Mouse (Mus musculus): Measurements from ENCODE around the gene Cobl. TPM values are rescaled to one million over a fixed set of nuclear protein-coding genes. Genes with fewer than 3 reads are reported as not detected.

Cobl gene
- polyA plus RNA-seq, 1 experiment from 2014 or later, result 40.0 TPM

- H3K27ac ChIP-seq (replicated peaks), result no peak overlapping the region
- no peaks in the 10 kb centered on the region for H3K27me3 ChIP-seq (replicated peaks)
- H3K4me2 ChIP-seq, result no peak overlapping the region
- no peak overlapping the region for H3K9ac ChIP-seq
- peaks cover 3% of the 10 kb centered on the region; the same call in 1 of the 2 replicates for H3K4me1 ChIP-seq
- no peak overlapping the region for H3K4me3 ChIP-seq
- no peak for ATAC-seq (ENCODE audit: extremely low read depth, insufficient number of reproducible peaks, low FRiP score, low TSS enrichment)
- H3K36me3 ChIP-seq, result no peaks in the 10 kb centered on the region
- WGBS, result 76% methylated on average over 3 of the region's 3 CpGs
- no peaks in the 10 kb centered on the region for H3K9me3 ChIP-seq
These were observed 88.1 kb downstream of the Cobl start for GRCm38 (mm10) chr11:12376628-12377027.

GRCm38 (mm10) chr11:12373106-12374098 lies 91.4 kb downstream of the Cobl start:
- Histone ChIP-seq H3K36me3 (no peaks in the 10 kb centered on the region), H3K4me1 (peaks cover 3% of the 10 kb centered on the region; the same call in 1 of the 2 replicates), H3K4me3 (no peak overlapping the region), H3K9me3 (no peaks in the 10 kb centered on the region), H3K4me2 (no peak overlapping the region), H3K9ac (0 out of 2 replicates have a peak overlapping the region, but pooled peaks have one; percentile 38), H3K27me3 (replicated peaks) (no peaks in the 10 kb centered on the region), H3K27ac (replicated peaks) (no peak overlapping the region)
- no peak for ATAC-seq (ENCODE audit: extremely low read depth, insufficient number of reproducible peaks, low FRiP score, low TSS enrichment)
- 26% methylated on average over 12 of the region's 12 CpGs for whole genome bisulfite sequencing

- Histone ChIP-seq H3K4me1 (peaks cover 3% of the 10 kb centered on the region; the same call in 1 of the 2 replicates), H3K9ac (no peak overlapping the region), H3K4me2 (no peak overlapping the region), H3K4me3 (no peak overlapping the region), H3K9me3 (no peaks in the 10 kb centered on the region), H3K36me3 (no peaks in the 10 kb centered on the region), H3K27me3 (replicated peaks) (no peaks in the 10 kb centered on the region), H3K27ac (replicated peaks) (no peak overlapping the region)
- ATAC-seq (ENCODE audit: extremely low read depth, insufficient number of reproducible peaks, low FRiP score, low TSS enrichment), result no peak
These were observed 93.8 kb downstream of the Cobl start for GRCm38 (mm10) chr11:12370957-12371356.

GRCm38 (mm10) chr11:12367426-12368178 lies 97.2 kb downstream of the Cobl start:
- 68% methylated on average over 5 of the region's 5 CpGs for WGBS
- Histone ChIP-seq H3K27me3 (replicated peaks) (no peaks in the 10 kb centered on the region), H3K4me3 (no peak overlapping the region), H3K27ac (replicated peaks) (no peak overlapping the region), H3K4me2 (no peak overlapping the region), H3K4me1 (no peaks in the 10 kb centered on the region), H3K36me3 (no peaks in the 10 kb centered on the region), H3K9ac (no peak overlapping the region), H3K9me3 (no peaks in the 10 kb centered on the region)
- ATAC-seq (ENCODE audit: extremely low read depth, insufficient number of reproducible peaks, low FRiP score, low TSS enrichment), result no peak

- Histone ChIP-seq H3K9ac (no peak overlapping the region), H3K9me3 (no peaks in the 10 kb centered on the region), H3K4me2 (no peak overlapping the region), H3K27me3 (replicated peaks) (peaks cover 9% of the 10 kb centered on the region; the same call in 1 of the 2 replicates), H3K27ac (replicated peaks) (no peak overlapping the region), H3K36me3 (no peaks in the 10 kb centered on the region), H3K4me1 (peaks cover 30% of the 10 kb centered on the region), H3K4me3 (no peak overlapping the region)
- WGBS, result 12% methylated on average over 2 of the region's 2 CpGs
- ATAC-seq (ENCODE audit: extremely low read depth, insufficient number of reproducible peaks, low FRiP score, low TSS enrichment), result no peak
These were observed 105.3 kb downstream of the Cobl start for GRCm38 (mm10) chr11:12359336-12360000.

GRCm38 (mm10) chr11:12358602-12359001 lies 106.2 kb downstream of the Cobl start:
- Histone ChIP-seq H3K9ac (peak overlapping the region; percentile 12; the same call in 1 of the 2 replicates), H3K9me3 (no peaks in the 10 kb centered on the region), H3K36me3 (no peaks in the 10 kb centered on the region), H3K27ac (replicated peaks) (peak overlapping the region; percentile 59), H3K4me3 (no peak overlapping the region), H3K27me3 (replicated peaks) (peaks cover 9% of the 10 kb centered on the region; the same call in 1 of the 2 replicates), H3K4me1 (peaks cover 30% of the 10 kb centered on the region), H3K4me2 (no peak overlapping the region)
- WGBS, result 44% methylated on average over 4 of the region's 4 CpGs
- ATAC-seq (ENCODE audit: extremely low read depth, insufficient number of reproducible peaks, low FRiP score, low TSS enrichment), result no peak

- H3K4me2 ChIP-seq, result no peak overlapping the region
- H3K4me1 ChIP-seq, result peaks cover 36% of the 10 kb centered on the region
- no peak overlapping the region for H3K9ac ChIP-seq
- H3K4me3 ChIP-seq, result no peak overlapping the region
- 45% methylated on average over 3 of the region's 3 CpGs for WGBS
- peak; percentile 37; the same call in 1 of the 2 replicates for ATAC-seq (ENCODE audit: extremely low read depth, insufficient number of reproducible peaks, low FRiP score, low TSS enrichment)
- H3K27ac ChIP-seq (replicated peaks), result peak overlapping the region; percentile 20; the same call in 1 of the 2 replicates
- H3K27me3 ChIP-seq (replicated peaks), result peaks cover 7% of the 10 kb centered on the region; the same call in 1 of the 2 replicates
- H3K9me3 ChIP-seq, result no peaks in the 10 kb centered on the region
- H3K36me3 ChIP-seq, result no peaks in the 10 kb centered on the region
These were observed 109.1 kb downstream of the Cobl start for GRCm38 (mm10) chr11:12355681-12356080.

GRCm38 (mm10) chr11:12350986-12351546 lies 113.7 kb downstream of the Cobl start:
- H3K4me2 ChIP-seq, result no peak overlapping the region
- H3K4me3 ChIP-seq, result no peak overlapping the region
- peaks cover 23% of the 10 kb centered on the region for H3K4me1 ChIP-seq
- no peak overlapping the region for H3K27ac ChIP-seq (replicated peaks)
- H3K9ac ChIP-seq, result no peak overlapping the region
- no peaks in the 10 kb centered on the region for H3K36me3 ChIP-seq
- no peak for ATAC-seq (ENCODE audit: extremely low read depth, insufficient number of reproducible peaks, low FRiP score, low TSS enrichment)
- H3K27me3 ChIP-seq (replicated peaks), result no peaks in the 10 kb centered on the region
- 59% methylated on average over 3 of the region's 3 CpGs for WGBS
- H3K9me3 ChIP-seq, result no peaks in the 10 kb centered on the region

- no peak for ATAC-seq (ENCODE audit: extremely low read depth, insufficient number of reproducible peaks, low FRiP score, low TSS enrichment)
- WGBS, result 72% methylated on average over 1 of the region's 1 CpGs
These were observed 114.7 kb downstream of the Cobl start for GRCm38 (mm10) chr11:12350086-12350485.

GRCm38 (mm10) chr11:12346486-12346885 lies 118.3 kb downstream of the Cobl start:
- Histone ChIP-seq H3K27me3 (replicated peaks) (no peaks in the 10 kb centered on the region), H3K4me1 (peaks cover 15% of the 10 kb centered on the region; the same call in 1 of the 2 replicates), H3K9ac (no peak overlapping the region), H3K4me2 (no peak overlapping the region), H3K36me3 (no peaks in the 10 kb centered on the region), H3K9me3 (no peaks in the 10 kb centered on the region), H3K4me3 (no peak overlapping the region), H3K27ac (replicated peaks) (no peak overlapping the region)
- 43% methylated on average over 2 of the region's 2 CpGs for WGBS
- ATAC-seq (ENCODE audit: extremely low read depth, insufficient number of reproducible peaks, low FRiP score, low TSS enrichment), result no peak

More at GRCm38 (mm10) chr11:12350086-12350485, 114.7 kb downstream of the Cobl start:
- H3K36me3 ChIP-seq, result no peaks in the 10 kb centered on the region
- no peaks in the 10 kb centered on the region for H3K9me3 ChIP-seq
- H3K27ac ChIP-seq (replicated peaks), result no peak overlapping the region
- H3K4me2 ChIP-seq, result no peak overlapping the region
- no peaks in the 10 kb centered on the region for H3K27me3 ChIP-seq (replicated peaks)
- peaks cover 14% of the 10 kb centered on the region; the same call in 1 of the 2 replicates for H3K4me1 ChIP-seq
- H3K4me3 ChIP-seq, result no peak overlapping the region
- no peak overlapping the region for H3K9ac ChIP-seq
